Mouse (Mus musculus): ENCODE measurements around the gene Btrc.

The Btrc gene

GRCm38 (mm10) chr19:45428146-45428545, 64.6 kb downstream of the Btrc start:
- no peak for DNase-seq (ENCODE audit: low read depth, low spot score)

- DNase-seq (ENCODE audit: low read depth, low spot score) = no peak
Measured at GRCm38 (mm10) chr19:45430971-45431633, 67.6 kb downstream of the Btrc start.

- DNase-seq (ENCODE audit: low read depth, low spot score) = no peak
Measured at GRCm38 (mm10) chr19:45432351-45432750, 68.8 kb downstream of the Btrc start.

- peak; percentile 75 for DNase-seq (ENCODE audit: low read depth, low spot score)
Measured at GRCm38 (mm10) chr19:45436019-45436418, 72.5 kb downstream of the Btrc start.

- no peak for DNase-seq (ENCODE audit: low read depth, low spot score)
Measured at GRCm38 (mm10) chr19:45437175-45437574, 73.6 kb downstream of the Btrc start.

- DNase-seq (ENCODE audit: low read depth, low spot score) = no peak
Measured at GRCm38 (mm10) chr19:45438191-45438590, 74.7 kb downstream of the Btrc start.

GRCm38 (mm10) chr19:45438928-45439846, 75.7 kb downstream of the Btrc start:
- DNase-seq (ENCODE audit: low read depth, low spot score) = no peak

GRCm38 (mm10) chr19:45440554-45441175, 77.1 kb downstream of the Btrc start:
- no peak for DNase-seq (ENCODE audit: low read depth, low spot score)

- DNase-seq (ENCODE audit: low read depth, low spot score) = no peak
Measured at GRCm38 (mm10) chr19:45441717-45442116, 78.2 kb downstream of the Btrc start.

- no peak for DNase-seq (ENCODE audit: low read depth, low spot score)
Measured at GRCm38 (mm10) chr19:45445253-45445933, 81.9 kb downstream of the Btrc start.

GRCm38 (mm10) chr19:45446631-45447030, 83.1 kb downstream of the Btrc start:
- peak; percentile 45 for DNase-seq (ENCODE audit: low read depth, low spot score)

- no peak for DNase-seq (ENCODE audit: low read depth, low spot score)
Measured at GRCm38 (mm10) chr19:45447222-45447621, 83.7 kb downstream of the Btrc start.

GRCm38 (mm10) chr19:45447886-45448285, 84.4 kb downstream of the Btrc start:
- no peak for DNase-seq (ENCODE audit: low read depth, low spot score)

- no peak for DNase-seq (ENCODE audit: low read depth, low spot score)
Measured at GRCm38 (mm10) chr19:45454391-45454790, 90.9 kb downstream of the Btrc start.

- no peak for DNase-seq (ENCODE audit: low read depth, low spot score)
Measured at GRCm38 (mm10) chr19:45456896-45457295, 93.4 kb downstream of the Btrc start.

- DNase-seq (ENCODE audit: low read depth, low spot score) = peak; percentile 79
Measured at GRCm38 (mm10) chr19:45458702-45459101, 95.2 kb downstream of the Btrc start.

GRCm38 (mm10) chr19:45459931-45460665, 96.6 kb downstream of the Btrc start:
- DNase-seq (ENCODE audit: low read depth, low spot score) = no peak

GRCm38 (mm10) chr19:45460749-45461736, 97.5 kb downstream of the Btrc start:
- DNase-seq (ENCODE audit: low read depth, low spot score) = no peak

- no peak for DNase-seq (ENCODE audit: low read depth, low spot score)
Measured at GRCm38 (mm10) chr19:45469760-45470159, 106.2 kb downstream of the Btrc start.

Data from mesoderm, embryonic 11.5 days (tissue).